Mouse (Mus musculus) forebrain, postnatal 0 days (tissue): Measurements from ENCODE around the gene Dctn3. TPM values are rescaled to one million over a fixed set of nuclear protein-coding genes. Genes with fewer than 3 reads are reported as not detected.
A peak's percentile ranks its signal among the peaks of the same experiment; 100 is the strongest.
"Not testable (repeated sequence)": the region's sequence is repeated elsewhere in the genome, so short reads cannot be mapped to it uniquely, and the experiment has no call there.

Experiments used
- ATAC-seq: fragments of 200-750 bp; cut with Nextera tagmentation; 2 replicates; pipeline ENCODE4 v1.8.0; 2017; ENCODE audit warnings: mild to moderate bottlenecking, moderate library complexity
- DNase-seq: peaks from one replicate; pipeline ENCODE4 v3.0.0-alpha.2; 2015
- H3K27ac ChIP-seq: fragments of 300-500 bp; sonication (generic); 2 replicates; pipeline ENCODE4 v1.5.1; 2014; ENCODE audit warnings: low read depth, mild to moderate bottlenecking, antibody characterized with exemption, low read length, moderate library complexity, mixed read lengths
- H3K27me3 ChIP-seq: fragments of 300-500 bp; sonication (generic); 2 replicates; pipeline ENCODE4 v1.6.1; 2014; ENCODE audit warnings: mild to moderate bottlenecking, low read length, mixed read lengths; ENCODE audit not compliant: insufficient read depth
- H3K36me3 ChIP-seq: fragments of 300-500 bp; sonication (generic); 2 replicates; pipeline ENCODE4 v1.6.1; 2014; ENCODE audit warnings: mild to moderate bottlenecking, moderate library complexity; ENCODE audit not compliant: insufficient read depth
- H3K4me1 ChIP-seq: fragments of 300-500 bp; sonication (generic); 2 replicates; pipeline ENCODE4 v1.6.1; 2014; ENCODE audit warnings: antibody characterized with exemption; ENCODE audit not compliant: insufficient read depth
- H3K4me2 ChIP-seq: fragments of 300-500 bp; sonication (generic); 2 replicates; pipeline ENCODE4 v1.6.1; 2014; ENCODE audit warnings: low read depth, mild to moderate bottlenecking, moderate library complexity
- H3K4me3 ChIP-seq: fragments of 300-500 bp; sonication (generic); 2 replicates; pipeline ENCODE4 v1.5.1; 2014; ENCODE audit warnings: low read depth, low read length, mixed read lengths
- H3K9ac ChIP-seq: fragments of 300-500 bp; sonication (generic); 2 replicates; pipeline ENCODE4 v1.6.1; 2014; ENCODE audit warnings: mild to moderate bottlenecking
- H3K9me3 ChIP-seq: fragments of 300-500 bp; sonication (generic); 2 replicates; pipeline ENCODE4 v1.6.1; 2016; ENCODE audit warnings: low read length
- CTCF ChIP-seq: sonication (generic); IDR thresholded peaks from 2 replicates; pipeline ENCODE4 v1.5.1; 2016; ENCODE audit warnings: antibody characterized with exemption, control low read depth, low read depth
- WGBS: fragments of 180-500 bp; shearing (Covaris S2); extraction: QIAGEN DNeasy Blood & Tissue Kit; methylation state at CpG from one replicate; pipeline ENCODE4 v1.1.7; 2014; 5-methylcytosine and 5-hydroxymethylcytosine counted together
- polyA plus RNA-seq: library from polyadenylated mRNA; unstranded; fragments of >200 nt; fragmentation: Nextera tagmentation; extraction: Ambion mirVana; gene quantifications from 2 replicates; pipeline ENCODE4 v1.2.1, GENCODE M21; 2015
- total RNA-seq: library from RNA; depleted of rRNA; stranded (reverse); fragments of >200 nt; gene quantifications from 2 replicates; pipeline ENCODE4 v1.2.3, GENCODE M21; 2014

The Dctn3 gene
- total and polyA plus RNA-seq, 2 experiments from 2014 or later = 184 to 378 TPM

- H3K27me3 ChIP-seq = no peaks in the 10 kb centered on the region
- ATAC-seq = no peak
- H3K9me3 ChIP-seq = no peaks in the 10 kb centered on the region
- no peak for DNase-seq
- 71% methylated on average over 4 of the region's 4 CpGs for WGBS
- H3K4me1 ChIP-seq = peaks cover 22% of the 10 kb centered on the region
- TF ChIP-seq CTCF = peak; percentile 39; the same call in 1 of the 2 replicates
- no peaks in the 10 kb centered on the region for H3K36me3 ChIP-seq
- no peak overlapping the region for H3K9ac ChIP-seq
- no peak overlapping the region for H3K27ac ChIP-seq
- no peak overlapping the region for H3K4me2 ChIP-seq
- no peak overlapping the region for H3K4me3 ChIP-seq
These were observed 12.7 kb downstream of the Dctn3 start for GRCm38 (mm10) chr4:41710229-41710628.

- peak; percentile 63 for ATAC-seq
- no peak overlapping the region for H3K27ac ChIP-seq
These were observed 14.7 kb downstream of the Dctn3 start for GRCm38 (mm10) chr4:41708192-41708745.

GRCm38 (mm10) chr4:41707011-41707535, 15.9 kb downstream of the Dctn3 start:
- H3K9me3 ChIP-seq = no peaks in the 10 kb centered on the region
- 1% methylated on average over 13 of the region's 13 CpGs for WGBS
- peak; percentile 85 for DNase-seq

More at GRCm38 (mm10) chr4:41708192-41708745, 14.7 kb downstream of the Dctn3 start:
- Histone ChIP-seq H3K27me3 (no peaks in the 10 kb centered on the region), H3K9ac (no peak overlapping the region), H3K36me3 (no peaks in the 10 kb centered on the region), H3K9me3 (no peaks in the 10 kb centered on the region), H3K4me2 (no peak overlapping the region), H3K4me3 (no peak overlapping the region), H3K4me1 (peaks cover 22% of the 10 kb centered on the region)
- TF ChIP-seq CTCF = peak; percentile 79
- WGBS = 36% methylated on average over 8 of the region's 8 CpGs
- DNase-seq = peak; percentile 87

GRCm38 (mm10) chr4:41705922-41706754, 16.8 kb downstream of the Dctn3 start:
- ATAC-seq = no peak
- no peak for DNase-seq
- H3K9ac ChIP-seq = no peak overlapping the region

More at GRCm38 (mm10) chr4:41707011-41707535, 15.9 kb downstream of the Dctn3 start:
- TF ChIP-seq CTCF = peak; percentile 79
- Histone ChIP-seq H3K4me1 (peaks cover 14% of the 10 kb centered on the region), H3K4me3 (no peak overlapping the region), H3K4me2 (peak overlapping the region; percentile 19), H3K27ac (0 out of 2 replicates have a peak overlapping the region, but pooled peaks have one; percentile 50), H3K9ac (0 out of 2 replicates have a peak overlapping the region, but pooled peaks have one; percentile 7), H3K27me3 (no peaks in the 10 kb centered on the region), H3K36me3 (no peaks in the 10 kb centered on the region)
- peak; percentile 91 for ATAC-seq

GRCm38 (mm10) chr4:41704651-41705050, 18.3 kb downstream of the Dctn3 start:
- Histone ChIP-seq H3K9ac (no peak overlapping the region), H3K36me3 (no peaks in the 10 kb centered on the region), H3K27ac (no peak overlapping the region), H3K4me1 (peaks cover 11% of the 10 kb centered on the region), H3K4me3 (no peak overlapping the region), H3K4me2 (no peak overlapping the region), H3K9me3 (no peaks in the 10 kb centered on the region), H3K27me3 (no peaks in the 10 kb centered on the region)
- ATAC-seq (no peak), DNase-seq (no peak)
- no peak for TF ChIP-seq CTCF
- WGBS = 14% methylated on average over 5 of the region's 5 CpGs

More at GRCm38 (mm10) chr4:41705922-41706754, 16.8 kb downstream of the Dctn3 start:
- H3K4me1 ChIP-seq = peaks cover 11% of the 10 kb centered on the region
- no peaks in the 10 kb centered on the region for H3K27me3 ChIP-seq
- H3K9me3 ChIP-seq = no peaks in the 10 kb centered on the region
- no peak for TF ChIP-seq CTCF
- H3K4me2 ChIP-seq = no peak overlapping the region
- 40% methylated on average over 19 of the region's 19 CpGs for WGBS
- no peaks in the 10 kb centered on the region for H3K36me3 ChIP-seq
- H3K4me3 ChIP-seq = no peak overlapping the region
- H3K27ac ChIP-seq = no peak overlapping the region

GRCm38 (mm10) chr4:41702226-41702625, 20.7 kb downstream of the Dctn3 start:
- H3K36me3 ChIP-seq, H3K9me3 ChIP-seq, H3K9ac ChIP-seq, H3K4me2 ChIP-seq, H3K4me3 ChIP-seq, DNase-seq, H3K27me3 ChIP-seq, H3K4me1 ChIP-seq, H3K27ac ChIP-seq, ATAC-seq: not testable (repeated sequence)
- 82% methylated on average over 2 of the region's 2 CpGs for WGBS

- 57% methylated on average over 1 of the region's 8 CpGs for WGBS
- H3K36me3 ChIP-seq, H3K4me3 ChIP-seq, H3K4me1 ChIP-seq, ATAC-seq, H3K27ac ChIP-seq, DNase-seq, H3K4me2 ChIP-seq, H3K27me3 ChIP-seq, H3K9ac ChIP-seq, H3K9me3 ChIP-seq: not testable (repeated sequence)
These were observed 22.7 kb downstream of the Dctn3 start for GRCm38 (mm10) chr4:41700224-41700623.

- ATAC-seq, H3K4me1 ChIP-seq, H3K4me3 ChIP-seq, H3K9me3 ChIP-seq, H3K9ac ChIP-seq, DNase-seq, H3K4me2 ChIP-seq, H3K36me3 ChIP-seq, H3K27ac ChIP-seq, H3K27me3 ChIP-seq: not testable (repeated sequence)
- WGBS = 90% methylated on average over 10 of the region's 10 CpGs
These were observed 23.2 kb downstream of the Dctn3 start, which contains the start of gene Il11ra1 for GRCm38 (mm10) chr4:41699783-41700182. Il11ra1 (plus strand) TSS chr4:41699989.

GRCm38 (mm10) chr4:41698421-41699016, 24.5 kb downstream of the Dctn3 start:
- H3K27ac ChIP-seq, H3K4me2 ChIP-seq, H3K4me1 ChIP-seq, H3K27me3 ChIP-seq, ATAC-seq, H3K36me3 ChIP-seq, DNase-seq, H3K4me3 ChIP-seq, H3K9ac ChIP-seq, H3K9me3 ChIP-seq: not testable (repeated sequence)
- WGBS = 14% methylated on average over 21 of the region's 32 CpGs
